In genomic region chr4:137025133-137025532, GRCm38 (mm10) we compare ENCODE assay signal across 17 mouse cellular contexts.
"Had no signal": no experiment of that assay in that cellular context is flagged by ENCODE, and none has a peak within 500 bp of the region (broad histone marks: within the 10 kb centered on the region; RNA-seq: fewer than 3 reads in every experiment).

No protein-coding gene starts in this region.

- DNase-seq: kidney, adult 11 months; kidney, postnatal 4 days; left cerebral cortex, postnatal 4 days; lung, adult 2 months; lung, postnatal 14 days; thymus, adult 18-20 months; thymus, postnatal 36 days had no signal

- H3K27ac ChIP-seq: intestine, embryonic 15.5 days; kidney, postnatal 0 days; limb, embryonic 12.5 days; limb, embryonic 15.5 days; macrophage; midbrain, embryonic 13.5 days; neural tube, embryonic 13.5 days had no signal

- H3K36me3 ChIP-seq: intestine, embryonic 15.5 days; limb, embryonic 12.5 days; limb, embryonic 15.5 days; midbrain, embryonic 13.5 days; neural tube, embryonic 13.5 days had no signal

- H3K4me1 ChIP-seq: neural tube, embryonic 13.5 days had no signal

- H3K4me3 ChIP-seq: intestine, embryonic 15.5 days; limb, embryonic 12.5 days; limb, embryonic 15.5 days; midbrain, embryonic 13.5 days; myocyte; neural tube, embryonic 13.5 days had no signal

- H3K9ac ChIP-seq: intestine, embryonic 15.5 days; limb, embryonic 12.5 days; limb, embryonic 15.5 days; midbrain, embryonic 13.5 days; neural tube, embryonic 13.5 days had no signal

- ATAC-seq: intestine, embryonic 15.5 days; midbrain, embryonic 13.5 days; midbrain, embryonic 16.5 days had no signal

- H3K9me3 ChIP-seq: intestine, embryonic 15.5 days; limb, embryonic 12.5 days; limb, embryonic 15.5 days; megakaryocyte, embryonic 14.5 days; midbrain, embryonic 13.5 days; neural tube, embryonic 13.5 days had no signal

- H3K4me2 ChIP-seq: intestine, embryonic 15.5 days; limb, embryonic 12.5 days; limb, embryonic 15.5 days; midbrain, embryonic 13.5 days; neural tube, embryonic 13.5 days had no signal

- H3K27me3 ChIP-seq: intestine, embryonic 15.5 days; limb, embryonic 12.5 days; limb, embryonic 15.5 days; neural tube, embryonic 13.5 days had no signal
